Mouse (Mus musculus) G1E (cell line): ENCODE data around the gene Slfn8. TPM values are rescaled to one million over a fixed set of nuclear protein-coding genes. Genes with fewer than 3 reads are reported as not detected.
"Not testable (repeated sequence)": the region's sequence is repeated elsewhere in the genome, so short reads cannot be mapped to it uniquely, and the experiment has no call there.

Source experiments
- ATAC-seq: 2 replicates; pipeline ENCODE4 v1.8.0; 2016; ENCODE audit warnings: mild to moderate bottlenecking; ENCODE audit not compliant: insufficient number of reproducible peaks, poor library complexity, low FRiP score, severe bottlenecking; ENCODE audit errors: extremely low read depth
- DNase-seq: peaks from one replicate; pipeline ENCODE4 v3.0.0; 2012; ENCODE audit warnings: low spot score
- H3K27me3 ChIP-seq: 2 replicates; pipeline ENCODE4 v1.6.1; 2012; ENCODE audit warnings: mild to moderate bottlenecking, low read length, inconsistent platforms; ENCODE audit not compliant: insufficient read depth
- H3K36me3 ChIP-seq: replicated peaks from 2 replicates; pipeline ENCODE3; 2012; ENCODE audit warnings: mild to moderate bottlenecking, inconsistent platforms
- H3K4me1 ChIP-seq: 2 replicates; pipeline ENCODE4 v1.6.1; 2012; ENCODE audit warnings: low read depth, low read length, inconsistent platforms, mixed read lengths; ENCODE audit not compliant: insufficient read depth
- H3K4me3 ChIP-seq: 2 replicates; pipeline ENCODE4 v1.5.1; 2012; ENCODE audit warnings: low read depth, mild to moderate bottlenecking, inconsistent platforms, low read length, moderate library complexity, mixed read lengths
- H3K9me3 ChIP-seq: replicated peaks from 2 replicates; pipeline ENCODE4 v1.6.1; 2012; ENCODE audit warnings: inconsistent platforms
- CTCF ChIP-seq: IDR thresholded peaks from 2 replicates; pipeline ENCODE4 v1.5.1; 2012; ENCODE audit warnings: low read depth, low read length, inconsistent platforms, mixed read lengths
- GATA1 ChIP-seq: IDR thresholded peaks from 2 replicates; pipeline ENCODE4 v1.6.1; 2012; ENCODE audit warnings: borderline replicate concordance, low read length, inconsistent platforms, mixed read lengths
- GATA2 ChIP-seq: IDR thresholded peaks from 2 replicates; pipeline ENCODE4 v1.6.1; 2012; ENCODE audit warnings: low read depth, low read length, inconsistent platforms, borderline replicate concordance
- POLR2AphosphoS5 ChIP-seq: IDR thresholded peaks from 2 replicates; pipeline ENCODE4 v1.6.1; 2012; ENCODE audit warnings: low read depth, low read length, inconsistent platforms; ENCODE audit not compliant: insufficient replicate concordance
- TAL1 ChIP-seq: conservative IDR thresholded peaks from 2 replicates; pipeline ENCODE4 v1.6.1; 2012; ENCODE audit warnings: low read depth, low read length, inconsistent platforms, mixed read lengths
- polyA plus RNA-seq: library from polyadenylated mRNA; stranded (reverse); fragments of >175 nt; gene quantifications from 2 replicates; pipeline ENCODE4 v1.2.3, GENCODE M21; 2012
- total RNA-seq, 2 experiments: library from RNA; stranded (forward) in 1 of 2; stranded (reverse) in 1 of 2; fragments of 200-1000 nt in 1 of 2; fragments of >200 nt in 1 of 2; fragmentation: Nextera tagmentation in 1 of 2; gene quantifications; 2 replicates each; pipeline ENCODE4 v1.2.3; 2014 to 2017

Gene Slfn8
- total and polyA plus RNA-seq, 3 experiments = 0.16 TPM; not detected in 2

GRCm38 (mm10) chr11:82983193-82983592 is 37.4 kb downstream of the Slfn8 start:
- Histone ChIP-seq H3K9me3 (no peaks in the 10 kb centered on the region), H3K4me1 (no peaks in the 10 kb centered on the region), H3K36me3 (no peaks in the 10 kb centered on the region), H3K4me3 (no peak overlapping the region), H3K27me3 (peaks cover 7% of the 10 kb centered on the region)
- DNase-seq (no peak), ATAC-seq (no peak)
- TF ChIP-seq POLR2AphosphoS5 = no peak
- no peak for TF ChIP-seq GATA2
- TF ChIP-seq CTCF = no peak
- no peak for TF ChIP-seq TAL1
- no peak for TF ChIP-seq GATA1

GRCm38 (mm10) chr11:82982409-82982808 is 38.2 kb downstream of the Slfn8 start:
- not testable (repeated sequence) for H3K9me3 ChIP-seq, H3K4me1 ChIP-seq, H3K27me3 ChIP-seq, DNase-seq, H3K36me3 ChIP-seq, ATAC-seq, H3K4me3 ChIP-seq

DNA sequence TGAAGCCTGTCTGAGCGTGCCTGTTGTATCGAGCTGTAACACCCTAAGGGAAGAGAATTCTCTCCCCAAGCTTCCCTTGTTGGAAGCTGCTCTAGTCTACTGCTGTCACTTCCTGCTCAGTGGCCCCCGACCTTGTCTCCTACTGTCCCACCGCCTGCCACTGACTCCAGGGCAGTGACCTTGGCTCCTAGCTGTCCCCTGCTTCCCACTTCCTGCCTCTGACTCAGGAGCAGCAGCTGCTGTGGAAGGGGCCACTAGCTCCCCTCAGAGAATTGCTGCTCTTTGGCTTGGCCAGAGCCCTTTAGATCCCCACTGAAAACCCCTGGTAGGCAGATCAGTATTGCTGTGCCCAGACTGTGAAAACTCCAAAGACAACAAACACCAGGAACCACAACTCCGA is 46.7 kb downstream of the Slfn8 start:
- ATAC-seq = no peak
- DNase-seq = no peak
- no peak overlapping the region for H3K4me3 ChIP-seq
- H3K9me3 ChIP-seq = no peaks in the 10 kb centered on the region
- H3K36me3 ChIP-seq = no peaks in the 10 kb centered on the region
- TF ChIP-seq GATA2 (no peak), CTCF (no peak), TAL1 (no peak), GATA1 (no peak), POLR2AphosphoS5 (no peak)
- peaks cover 2% of the 10 kb centered on the region for H3K27me3 ChIP-seq
- peaks cover 20% of the 10 kb centered on the region for H3K4me1 ChIP-seq

- H3K36me3 ChIP-seq = no peaks in the 10 kb centered on the region
- peaks cover 4% of the 10 kb centered on the region for H3K27me3 ChIP-seq
- no peak for DNase-seq
- H3K4me3 ChIP-seq = no peak overlapping the region
- H3K9me3 ChIP-seq = no peaks in the 10 kb centered on the region
- TF ChIP-seq GATA1 = no peak
- TF ChIP-seq CTCF = no peak
- no peak for TF ChIP-seq POLR2AphosphoS5
- TF ChIP-seq GATA2 = no peak
- no peak for TF ChIP-seq TAL1
- ATAC-seq = no peak
- H3K4me1 ChIP-seq = peaks cover 14% of the 10 kb centered on the region
Measured at GRCm38 (mm10) chr11:82971590-82971974, 49.0 kb downstream of the Slfn8 start.

DNA sequence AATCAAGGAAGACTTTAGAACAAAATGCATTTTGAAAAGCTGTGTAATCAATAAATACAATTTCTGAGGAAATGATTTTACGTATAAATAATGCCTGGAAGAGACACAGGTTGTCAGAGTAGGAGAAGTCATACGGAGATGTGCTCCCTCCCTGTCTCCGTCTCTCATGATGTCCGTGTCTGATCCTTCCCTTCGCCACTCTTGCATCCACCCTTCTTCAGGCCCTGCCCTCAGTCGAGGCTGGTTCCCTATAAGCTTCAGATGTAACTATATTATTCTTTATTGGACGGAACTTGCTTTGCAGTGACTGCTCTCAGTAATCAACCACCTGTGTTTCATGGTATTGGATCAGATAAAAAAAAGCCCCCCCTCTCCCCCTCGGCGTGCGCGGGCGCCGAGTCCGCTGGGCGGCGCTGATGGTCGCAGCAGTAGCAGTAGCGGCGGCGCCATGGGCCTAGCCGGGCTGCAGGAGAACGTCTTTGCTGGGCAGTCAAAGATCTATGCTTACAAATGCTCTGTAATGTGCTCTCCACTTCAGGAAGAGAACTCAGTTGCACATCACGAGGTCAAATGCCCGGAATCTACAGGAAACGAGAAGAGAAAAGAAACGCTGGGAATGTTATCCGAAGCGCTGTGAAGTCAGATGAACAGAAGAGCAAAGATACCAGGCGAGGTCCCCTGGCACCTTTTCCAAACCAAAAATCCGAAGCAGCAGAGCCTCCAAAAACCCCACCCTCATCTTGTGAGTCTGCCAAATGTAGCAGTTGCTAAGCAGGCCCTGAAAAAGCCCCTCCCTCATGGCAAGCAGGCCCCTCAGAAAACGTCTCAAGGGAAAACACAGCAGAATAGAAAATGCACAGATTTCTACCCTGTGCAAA is 49.7 kb downstream of the Slfn8 start:
- Histone ChIP-seq H3K9me3 (no peaks in the 10 kb centered on the region), H3K4me1 (peaks cover 13% of the 10 kb centered on the region), H3K36me3 (no peaks in the 10 kb centered on the region), H3K4me3 (no peak overlapping the region), H3K27me3 (peaks cover 4% of the 10 kb centered on the region)
- TF ChIP-seq CTCF = no peak
- no peak for TF ChIP-seq TAL1
- TF ChIP-seq GATA1 = no peak
- TF ChIP-seq POLR2AphosphoS5 = no peak
- TF ChIP-seq GATA2 = no peak
- no peak for ATAC-seq
- no peak for DNase-seq

DNA sequence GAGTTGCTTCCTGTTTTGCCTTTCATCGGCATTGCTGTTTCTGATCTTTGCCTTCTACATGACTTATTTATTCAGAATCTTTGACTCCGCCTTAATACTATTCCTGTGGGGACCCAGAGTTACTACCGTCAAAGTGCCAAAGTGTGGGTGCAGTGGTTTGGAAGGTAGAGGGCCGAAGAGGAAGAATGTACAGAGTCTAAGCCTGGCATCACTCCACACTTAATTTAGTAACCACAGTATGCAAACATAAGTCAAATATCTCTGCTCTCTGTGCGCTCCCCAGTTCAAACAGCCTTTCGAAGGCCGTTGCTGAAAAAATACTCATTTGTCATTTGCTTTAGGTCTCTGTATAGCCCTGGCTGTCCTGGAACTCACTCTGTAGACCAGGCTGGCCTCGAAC is 58.4 kb downstream of the Slfn8 start:
- ATAC-seq (no peak), DNase-seq (no peak)
- Histone ChIP-seq H3K36me3 (no peaks in the 10 kb centered on the region), H3K4me3 (no peak overlapping the region), H3K27me3 (peaks cover 17% of the 10 kb centered on the region; the same call in 1 of the 2 replicates), H3K4me1 (peaks cover 10% of the 10 kb centered on the region; the same call in 1 of the 2 replicates), H3K9me3 (no peaks in the 10 kb centered on the region)
- TF ChIP-seq POLR2AphosphoS5 (no peak), GATA1 (no peak), TAL1 (no peak), GATA2 (no peak), CTCF (no peak)
